Mouse (Mus musculus) activated CD4-positive, CD25-positive, alpha-beta regulatory T cell (primary cell): Measurements from ENCODE around the gene Pitpnb. TPM values are rescaled to one million over a fixed set of nuclear protein-coding genes. Genes with fewer than 3 reads are reported as not detected.

Source experiments
- polyA plus RNA-seq, 2 experiments: library from polyadenylated mRNA; unstranded; fragments of 100-300 nt; shearing (Covaris generic); gene quantifications; one replicate each; pipeline ENCODE4 v1.2.1; 2017

Pitpnb gene
- 10 to 100 TPM; 65.9 to 75.3 TPM for polyA plus RNA-seq

GRCm38 (mm10) chr5:111330417-111331098 lies at the start of gene Pitpnb:
Gene Pitpnb (plus strand): TSS chr5:111330763.

GRCm38 (mm10) chr5:111416591-111417374 lies 86.2 kb downstream of the Pitpnb start, which contains the start of gene Mn1:
Gene Mn1 (plus strand): TSS chr5:111417362.

Other genes starting within 250 kb of the Pitpnb start
- gene Mn1, start 86.6 kb downstream of the Pitpnb start, polyA plus RNA-seq = under 1 TPM in 1 of 2 experiments, not detected in 1; 0.02 TPM